Mouse (Mus musculus): ENCODE data around the gene Ifitm5. TPM values are rescaled to one million over a fixed set of nuclear protein-coding genes. Genes with fewer than 3 reads are reported as not detected.

The Ifitm5 gene
- total RNA-seq, 2 experiments from 2014 or later = 0.55 TPM; not detected in 1

DNA sequence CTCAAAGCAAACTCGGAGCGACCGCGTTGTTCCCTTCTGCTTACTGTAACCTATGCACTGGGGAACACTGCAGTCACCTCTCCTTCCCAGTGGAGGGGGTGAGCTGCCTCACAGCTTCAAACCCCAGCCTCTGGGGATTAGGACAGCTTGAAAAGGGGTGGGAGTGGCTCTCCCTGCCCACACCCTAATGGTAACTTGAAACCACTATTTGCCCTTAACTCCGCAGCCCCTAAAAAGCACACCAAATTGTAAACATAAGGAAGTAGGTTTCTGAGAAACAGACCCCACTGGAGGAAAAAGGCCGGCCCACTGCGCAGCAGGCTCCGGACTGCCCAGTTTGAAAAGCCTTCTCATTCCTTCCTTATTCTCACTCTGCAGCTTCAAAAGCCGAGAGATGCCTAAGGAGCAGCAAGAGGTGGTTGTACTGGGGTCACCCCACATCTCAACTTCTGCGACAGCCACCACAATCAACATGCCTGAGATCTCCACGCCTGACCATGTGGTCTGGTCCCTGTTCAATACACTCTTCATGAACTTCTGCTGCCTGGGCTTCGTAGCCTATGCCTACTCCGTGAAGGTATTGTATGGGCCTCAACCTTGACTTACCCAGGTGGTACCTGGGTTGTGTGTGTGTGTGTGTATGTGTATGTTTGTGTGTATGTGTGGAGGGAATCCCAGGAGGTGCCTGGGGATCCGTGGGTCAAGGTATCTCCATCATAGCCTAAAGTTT, 17.9 kb upstream of the Ifitm5 start:
- peak; percentile 34; the same call in 1 of the 2 replicates for ATAC-seq (replicated peaks; ENCODE audit: low FRiP score, low TSS enrichment, poor library complexity, severe bottlenecking)

DNA sequence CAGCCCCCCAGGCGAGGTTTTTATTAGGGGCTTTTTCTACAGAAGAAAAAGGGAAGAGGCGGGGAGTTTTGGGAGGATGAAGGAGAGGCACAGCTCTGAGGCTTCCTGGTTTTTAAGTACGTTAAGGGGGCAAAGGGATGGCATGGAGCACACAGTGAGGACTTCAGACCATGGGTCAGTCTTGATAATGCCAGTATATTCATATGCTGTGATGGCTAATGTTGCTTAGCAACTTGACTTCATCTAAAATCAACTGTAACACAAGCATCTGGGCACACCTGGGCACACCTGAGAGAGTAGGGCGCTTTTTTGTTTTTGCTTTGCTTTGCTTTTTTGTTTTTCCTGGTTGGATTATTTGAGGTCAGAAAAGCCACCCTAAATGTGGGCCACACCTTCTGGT, 16.8 kb upstream of the Ifitm5 start, which contains the start of gene Ifitm1:
Gene Ifitm1 (plus strand): TSS at position 301 of the 400 bp plus-strand sequence.
- ATAC-seq (replicated peaks; ENCODE audit: low FRiP score, low TSS enrichment, poor library complexity, severe bottlenecking) = no peak

DNA sequence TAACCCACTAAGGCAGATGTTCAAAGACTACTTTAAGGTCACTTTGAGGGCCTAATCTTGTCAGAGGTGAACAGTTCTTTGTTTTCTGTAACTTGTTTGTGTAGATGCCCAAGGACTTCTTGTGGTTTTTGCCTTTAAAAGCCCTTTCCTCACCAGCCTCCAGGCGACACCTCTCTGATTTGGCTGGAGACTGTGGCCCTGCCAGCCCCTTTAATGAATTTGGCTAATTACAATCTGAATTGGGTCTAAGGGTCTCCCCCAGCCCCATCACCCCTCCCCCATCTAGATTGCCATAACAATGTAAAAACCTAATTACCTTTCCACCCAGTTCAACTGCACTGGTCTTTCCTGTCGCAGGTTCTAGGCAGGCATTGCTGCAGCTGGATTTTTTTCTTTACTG, 12.6 kb upstream of the Ifitm5 start:
- ATAC-seq (replicated peaks; ENCODE audit: low FRiP score, low TSS enrichment, poor library complexity, severe bottlenecking) = no peak

DNA sequence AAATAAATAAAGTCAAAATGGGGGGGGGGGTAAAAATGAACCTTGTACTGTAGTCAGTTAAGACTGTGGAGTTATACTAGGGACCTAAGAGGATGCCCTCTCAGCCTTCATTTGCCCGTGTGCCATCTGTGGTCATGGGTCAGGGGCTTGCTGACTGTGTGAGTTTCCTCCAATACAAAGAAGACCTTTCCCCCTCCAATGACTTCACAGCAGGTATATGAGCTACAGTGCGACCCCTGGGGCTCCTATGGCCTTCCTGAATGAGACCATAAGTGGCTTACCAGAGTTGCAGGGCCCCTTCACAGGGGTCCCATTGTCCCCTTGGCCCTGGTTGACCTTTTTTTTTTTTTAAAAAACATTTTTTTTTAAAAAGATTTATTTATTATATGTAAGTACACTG, 11.3 kb upstream of the Ifitm5 start:
- ATAC-seq (replicated peaks; ENCODE audit: low FRiP score, low TSS enrichment, poor library complexity, severe bottlenecking) = no peak

DNA sequence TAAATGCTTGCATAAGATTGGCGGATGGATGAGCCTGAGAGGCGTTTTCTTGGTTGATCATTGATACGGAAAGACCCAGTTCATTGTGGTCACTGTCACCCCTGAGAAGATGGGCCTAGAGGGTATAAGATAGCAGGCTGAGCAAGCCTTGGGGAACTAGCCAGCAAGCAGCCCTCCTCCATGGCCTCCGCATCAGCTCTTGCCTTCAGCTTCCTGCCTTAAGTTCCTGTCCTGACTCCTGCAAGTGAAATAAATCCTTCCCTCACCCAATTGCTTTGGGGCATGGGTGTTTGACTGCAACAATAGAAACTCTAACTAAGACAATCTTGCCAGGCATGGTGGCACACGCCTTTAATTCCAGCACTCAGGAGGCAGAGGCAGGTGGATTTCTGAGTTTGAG, 9.9 kb upstream of the Ifitm5 start:
- no peak for ATAC-seq (replicated peaks; ENCODE audit: low FRiP score, low TSS enrichment, poor library complexity, severe bottlenecking)

- 0 out of 2 replicates have a peak, but pooled peaks have one; percentile 40 for ATAC-seq (replicated peaks; ENCODE audit: low FRiP score, low TSS enrichment, poor library complexity, severe bottlenecking)
Observed at GRCm38 (mm10) chr7:140959181-140959901, 9.2 kb upstream of the Ifitm5 start.

DNA sequence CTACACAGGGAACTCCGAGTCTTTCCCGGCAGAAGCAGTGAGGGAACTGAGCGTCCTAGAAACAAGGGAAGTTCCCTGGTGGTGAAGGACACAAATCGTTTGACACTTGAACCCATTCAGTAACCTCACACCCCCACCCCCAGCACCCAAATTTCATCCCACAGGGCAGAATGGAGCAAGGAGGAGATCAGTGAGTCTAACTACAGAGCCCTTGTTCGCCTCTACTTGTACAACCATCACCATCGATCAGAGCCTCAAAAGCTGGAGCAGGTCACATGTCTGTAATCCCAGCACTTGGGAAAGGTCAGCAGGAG, 6.4 kb upstream of the Ifitm5 start:
- ATAC-seq (replicated peaks; ENCODE audit: low FRiP score, low TSS enrichment, poor library complexity, severe bottlenecking) = no peak

GRCm38 (mm10) chr7:140955758-140956555, 5.9 kb upstream of the Ifitm5 start, which contains the start of the genes Gm45717 and Ifitm2:
Gene Gm45717 (minus strand): TSS chr7:140955937.
Gene Ifitm2 (minus strand): TSS chr7:140955987.
- ATAC-seq (replicated peaks; ENCODE audit: low FRiP score, low TSS enrichment, poor library complexity, severe bottlenecking) = peak; percentile 82

DNA sequence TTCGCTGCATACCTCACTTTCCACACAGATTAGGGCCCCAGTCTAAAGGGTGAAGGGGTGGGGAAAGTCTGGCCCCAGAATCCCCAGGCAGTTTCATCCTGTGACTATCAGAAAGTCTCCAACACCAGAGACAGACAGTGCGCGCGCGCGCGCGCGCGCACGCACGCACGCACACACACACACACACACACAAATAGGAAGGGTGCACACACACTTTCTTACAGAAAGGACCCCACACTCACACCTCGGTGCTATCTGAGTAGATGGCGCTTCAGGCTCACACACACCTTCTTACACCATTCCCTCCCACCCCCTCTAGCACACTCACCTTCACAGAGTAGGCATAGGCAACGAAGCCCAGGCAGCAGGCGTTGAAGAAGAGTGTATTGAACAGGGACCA, 5.3 kb upstream of the Ifitm5 start:
- peak; percentile 35 for ATAC-seq (replicated peaks; ENCODE audit: low FRiP score, low TSS enrichment, poor library complexity, severe bottlenecking)

DNA sequence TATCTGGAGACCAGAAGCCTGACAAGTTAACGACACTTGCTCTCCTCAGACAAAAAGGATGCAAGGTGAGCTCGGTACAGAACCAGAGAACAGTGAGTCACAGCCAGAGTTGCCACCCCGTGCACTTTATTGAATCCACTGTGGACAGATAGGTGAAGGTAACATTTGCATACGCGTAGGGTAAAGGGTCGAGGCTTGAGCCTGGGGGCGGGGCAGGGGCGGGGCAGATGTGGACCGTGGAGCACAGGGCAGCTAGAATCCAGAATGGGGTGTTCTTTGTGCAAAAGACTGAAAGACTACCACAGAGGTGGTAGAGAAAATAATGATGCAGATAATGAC, 4.6 kb upstream of the Ifitm5 start:
- ATAC-seq (replicated peaks; ENCODE audit: low FRiP score, low TSS enrichment, poor library complexity, severe bottlenecking) = no peak

DNA sequence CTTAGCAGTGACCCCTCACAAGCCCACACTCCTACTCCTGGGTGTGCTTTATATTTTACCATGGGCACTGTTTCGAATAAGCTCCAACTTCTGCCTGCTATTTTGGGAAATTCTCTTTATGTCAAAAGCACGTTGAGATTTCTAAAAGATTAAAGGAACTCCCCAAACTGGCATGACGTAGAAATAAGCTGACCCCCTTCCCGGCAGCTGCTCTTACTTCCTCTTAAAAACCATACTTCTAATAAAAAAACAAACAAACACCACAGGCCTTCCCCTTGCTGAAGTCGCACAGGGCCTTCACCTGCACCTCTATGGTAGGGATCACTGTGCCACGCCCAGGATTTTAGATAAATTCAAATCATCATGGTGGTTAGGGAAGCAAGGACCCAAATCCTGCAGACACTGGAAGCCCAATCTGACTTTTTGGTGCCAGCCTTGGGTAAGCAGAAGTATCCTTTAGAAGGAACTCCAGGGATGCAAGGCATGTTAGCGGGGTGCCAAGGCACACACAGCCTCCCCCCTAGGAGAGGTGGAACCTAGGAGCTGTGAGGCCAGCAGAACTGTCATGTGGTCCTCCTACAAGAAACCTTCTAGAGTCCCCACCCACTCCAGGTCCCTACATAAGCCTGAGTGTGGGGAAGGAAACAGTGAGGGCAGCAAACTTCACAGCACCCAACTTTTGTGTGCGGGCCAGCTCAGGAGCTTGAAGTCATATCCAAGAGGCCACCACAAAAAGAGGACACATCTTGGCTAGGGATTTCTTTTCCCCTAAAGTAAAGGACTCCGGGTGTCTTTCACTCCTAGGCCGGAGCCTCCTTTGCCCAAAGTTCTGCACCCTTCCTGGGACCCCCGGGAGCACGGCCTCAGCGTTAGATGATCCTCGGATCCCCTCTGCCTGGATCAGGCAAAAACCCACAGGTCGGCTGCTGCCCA, 4.0 kb upstream of the Ifitm5 start:
- no peak for ATAC-seq (replicated peaks; ENCODE audit: low FRiP score, low TSS enrichment, poor library complexity, severe bottlenecking)

DNA sequence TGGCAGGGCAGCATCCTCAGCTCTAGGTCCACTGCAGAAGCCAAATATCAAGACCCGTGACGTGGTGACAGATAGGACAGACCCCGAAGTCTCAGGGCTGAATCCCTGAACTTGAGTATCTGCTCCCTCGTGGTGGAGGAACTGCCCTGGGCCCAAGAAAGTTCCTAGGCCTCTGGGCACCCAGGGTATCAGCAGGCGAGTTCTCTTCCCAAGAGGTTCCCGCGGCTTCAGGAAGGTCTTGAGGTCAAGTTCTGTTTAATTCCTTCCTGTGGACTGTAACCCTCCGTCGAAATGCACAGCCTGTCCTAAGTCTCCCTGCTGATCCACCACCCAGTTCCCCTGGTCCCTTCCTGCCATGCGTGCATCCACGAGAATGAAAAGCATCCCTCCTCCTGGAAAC, 3.0 kb upstream of the Ifitm5 start:
- no peak for ATAC-seq (replicated peaks; ENCODE audit: low FRiP score, low TSS enrichment, poor library complexity, severe bottlenecking)

DNA sequence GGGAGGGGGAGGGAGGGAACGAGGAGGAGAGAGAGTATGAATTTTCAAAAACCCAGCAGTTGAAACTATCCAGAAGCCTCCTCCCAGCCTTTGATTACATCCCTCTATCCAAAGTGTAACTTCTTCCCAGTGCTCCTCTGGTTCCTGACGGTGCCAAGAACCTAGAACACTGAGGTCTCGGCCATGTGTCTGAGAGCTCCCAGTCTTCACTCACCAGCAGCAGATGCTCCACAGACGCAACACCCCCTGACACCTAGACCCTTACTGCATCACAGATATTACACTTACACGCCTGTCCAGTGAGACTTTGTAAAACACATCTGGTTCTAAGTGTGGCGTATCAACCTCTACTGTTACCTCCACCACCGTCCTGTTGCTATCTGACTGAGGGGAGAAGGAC, 2.4 kb upstream of the Ifitm5 start:
- ATAC-seq (replicated peaks; ENCODE audit: low FRiP score, low TSS enrichment, poor library complexity, severe bottlenecking) = no peak

GRCm38 (mm10) chr7:140951765-140952164, 1.7 kb upstream of the Ifitm5 start:
- ATAC-seq (replicated peaks; ENCODE audit: low FRiP score, low TSS enrichment, poor library complexity, severe bottlenecking) = no peak

DNA sequence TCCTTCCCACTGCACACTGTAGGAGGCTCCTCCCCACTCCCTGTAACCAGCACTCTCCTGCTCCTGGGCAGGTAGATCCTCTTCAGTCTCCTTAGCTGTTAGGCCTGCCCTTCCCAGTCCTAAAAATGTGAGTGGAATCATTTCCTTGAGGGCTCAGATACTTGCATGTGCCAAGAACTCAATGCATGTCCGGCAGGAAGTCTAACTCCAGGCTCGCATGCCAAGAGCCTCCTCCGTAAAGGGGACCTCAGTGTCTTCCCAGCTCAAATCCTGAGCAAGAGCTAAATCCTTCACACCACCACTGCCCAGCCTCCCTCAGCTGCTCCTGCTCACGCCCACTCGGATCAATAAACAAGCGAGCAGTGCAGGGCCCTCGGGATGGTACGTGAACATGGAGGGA, 960 bp upstream of the Ifitm5 start:
- ATAC-seq (replicated peaks; ENCODE audit: low FRiP score, low TSS enrichment, poor library complexity, severe bottlenecking) = no peak

GRCm38 (mm10) chr7:140949255-140949654, 836 bp downstream of the Ifitm5 start:
- no peak for ATAC-seq (replicated peaks; ENCODE audit: low FRiP score, low TSS enrichment, poor library complexity, severe bottlenecking)

GRCm38 (mm10) chr7:140948161-140948560, 1.9 kb downstream of the Ifitm5 start:
- ATAC-seq (replicated peaks; ENCODE audit: low FRiP score, low TSS enrichment, poor library complexity, severe bottlenecking) = no peak

DNA sequence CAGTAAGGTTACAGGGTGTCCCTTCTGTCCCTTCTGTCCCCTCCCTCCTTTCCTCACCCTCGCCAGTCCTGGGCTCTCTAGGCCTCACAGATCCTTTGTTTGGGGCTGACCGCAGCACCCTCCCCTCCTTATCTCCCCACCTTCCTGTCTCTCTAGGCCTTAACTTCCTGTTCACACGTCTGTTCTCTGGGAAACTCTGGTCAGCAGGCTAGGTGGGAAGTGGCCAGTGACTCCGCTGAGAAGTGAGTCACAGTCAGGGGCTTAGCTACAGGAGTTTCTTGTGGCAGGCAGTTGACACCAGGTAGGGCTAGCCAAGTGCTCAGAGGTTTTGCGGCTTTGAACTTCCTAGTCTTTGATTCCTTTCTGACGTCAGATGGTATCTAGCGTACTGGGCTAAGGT, 3.1 kb downstream of the Ifitm5 start:
- 0 out of 2 replicates have a peak, but pooled peaks have one; percentile 5 for ATAC-seq (replicated peaks; ENCODE audit: low FRiP score, low TSS enrichment, poor library complexity, severe bottlenecking)

- no peak for ATAC-seq (replicated peaks; ENCODE audit: low FRiP score, low TSS enrichment, poor library complexity, severe bottlenecking)
Observed at GRCm38 (mm10) chr7:140946311-140946710, 3.8 kb downstream of the Ifitm5 start.
